Mouse (Mus musculus): Measurements from ENCODE around the gene Mbnl2. TPM values are rescaled to one million over a fixed set of nuclear protein-coding genes. Genes with fewer than 3 reads are reported as not detected.

The Mbnl2 gene
- total and polyA plus RNA-seq, 3 experiments, result 23.8 to 28.9 (median 23.9) TPM

- no peak overlapping the region for H3K4me2 ChIP-seq (ENCODE audit: insufficient read depth, low read depth, poor library complexity, severe bottlenecking)
- H3K9ac ChIP-seq (ENCODE audit: insufficient read depth, low read depth), result no peak overlapping the region
- in situ Hi-C loops (cut with MboI; ENCODE audit: low pct_ligation_motif_present, low pct_unique_long_range_greater_than_20kb, low sequenced_read_pairs) (no loop called here), dilution Hi-C loops (cut with MboI; ENCODE audit: extremely low pct_ligation_motif_present, extremely low pct_unique_long_range_greater_than_20kb, low sequenced_read_pairs) (no loop called here)
- H3K36me3 ChIP-seq (replicated peaks in 1 of 2; ENCODE audit: control insufficient read depth in 1 of 2, insufficient read depth in 1 of 2, low read length in 1 of 2), result peaks cover 19 to 60% of the 10 kb centered on the region in 2 experiments
- H3K27ac ChIP-seq (ENCODE audit: insufficient read depth, low read depth), result no peak overlapping the region
- H3K4me1 ChIP-seq (ENCODE audit: control insufficient read depth in 1 of 2, insufficient read depth in 2 of 2), result peaks cover 0 to 3% of the 10 kb centered on the region in 2 experiments; a peak in 1 of 4 replicates
- no peaks in the 10 kb centered on the region for H3K9me3 ChIP-seq (replicated peaks; ENCODE audit: low read length)
- DNase-seq (ENCODE audit: extremely low read depth), result no peak
- no peak overlapping the region for H3K4me3 ChIP-seq (replicated peaks in 1 of 3; ENCODE audit: low read depth in 2 of 3, low read length in 2 of 3, poor library complexity in 1 of 3)
- no peak for TF ChIP-seq ZMIZ1 (IDR thresholded peaks at IDR 0.05; ENCODE audit: low read depth, low read length)
- no peak for TF ChIP-seq UBTF (IDR thresholded peaks at IDR 0.05; ENCODE audit: low read depth, low read length)
- no peak for TF ChIP-seq RAD21 (IDR thresholded peaks at IDR 0.05; ENCODE audit: low read depth, low read length)
- TF ChIP-seq EP300 (IDR thresholded peaks at IDR 0.05; ENCODE audit: low read length), result no peak
- no peaks in the 10 kb centered on the region for H3K27me3 ChIP-seq (replicated peaks)
- 0 out of 2 replicates have a peak, but pooled peaks cover 4% of the 10 kb centered on the region for H3K79me2 ChIP-seq (replicated peaks; ENCODE audit: control insufficient read depth, extremely low read depth, insufficient read depth, poor library complexity, severe bottlenecking)
Observed at GRCm38 (mm10) chr14:120374786-120375185, 99.3 kb downstream of the Mbnl2 start.

GRCm38 (mm10) chr14:120377192-120377591 lies 101.7 kb downstream of the Mbnl2 start:
- no peak for TF ChIP-seq MAX (IDR thresholded peaks at IDR 0.05; ENCODE audit: low read length)
- no peak for TF ChIP-seq ELF1 (IDR thresholded peaks at IDR 0.05; ENCODE audit: low read depth, low read length)
- TF ChIP-seq HCFC1 (IDR thresholded peaks at IDR 0.05; ENCODE audit: low read depth, low read length), result no peak
- TF ChIP-seq ZNF384 (IDR thresholded peaks at IDR 0.05; ENCODE audit: low read depth, low read length), result no peak
- TF ChIP-seq UBTF (IDR thresholded peaks at IDR 0.05; ENCODE audit: low read depth, low read length), result no peak
- no peak for TF ChIP-seq CTCF (conservative IDR thresholded peaks at IDR 0.05 in 1 of 2, IDR thresholded peaks at IDR 0.05 in 1 of 2; ENCODE audit: low read depth in 2 of 2, low read length in 2 of 2)
- TF ChIP-seq GABPA (IDR thresholded peaks at IDR 0.05; ENCODE audit: insufficient replicate concordance, low read depth, low read length), result no peak
- TF ChIP-seq ZC3H11A (IDR thresholded peaks at IDR 0.05; ENCODE audit: low read depth, low read length), result no peak
- no peak for TF ChIP-seq E2F4 (IDR thresholded peaks at IDR 0.05; ENCODE audit: insufficient replicate concordance, low read depth, low read length)
- TF ChIP-seq TCF12 (IDR thresholded peaks at IDR 0.05; ENCODE audit: low read depth, low read length), result no peak
- TF ChIP-seq POLR2AphosphoS2 (IDR thresholded peaks at IDR 0.05; ENCODE audit: low read depth, low read length), result no peak
- TF ChIP-seq PAX5 (IDR thresholded peaks at IDR 0.05; ENCODE audit: low read length), result no peak
- no peak for TF ChIP-seq POLR2A (IDR thresholded peaks at IDR 0.05; ENCODE audit: low read depth, low read length)
- no peak for TF ChIP-seq SIN3A (IDR thresholded peaks at IDR 0.05; ENCODE audit: low read length)
- TF ChIP-seq USF1 (IDR thresholded peaks at IDR 0.05; ENCODE audit: low read depth, low read length), result no peak
- no peak for TF ChIP-seq ZMIZ1 (IDR thresholded peaks at IDR 0.05; ENCODE audit: low read depth, low read length)
- TF ChIP-seq JUN (IDR thresholded peaks at IDR 0.05; ENCODE audit: insufficient read depth, low read depth, low read length), result no peak
- no peak for TF ChIP-seq JUND (conservative IDR thresholded peaks at IDR 0.05; ENCODE audit: low read depth, low read length)
- dilution Hi-C loops (cut with MboI; ENCODE audit: extremely low pct_ligation_motif_present, extremely low pct_unique_long_range_greater_than_20kb, low sequenced_read_pairs), result no loop called here
- H3K27me3 ChIP-seq (replicated peaks), result no peaks in the 10 kb centered on the region
- H3K36me3 ChIP-seq (replicated peaks in 1 of 2; ENCODE audit: control insufficient read depth in 1 of 2, insufficient read depth in 1 of 2, low read length in 1 of 2), result peaks cover 34 to 72% of the 10 kb centered on the region in 2 experiments
- DNase-seq (ENCODE audit: extremely low read depth), result no peak
- H3K9me3 ChIP-seq (replicated peaks; ENCODE audit: low read length), result no peaks in the 10 kb centered on the region
- H3K4me1 ChIP-seq (ENCODE audit: control insufficient read depth in 1 of 2, insufficient read depth in 2 of 2), result peaks cover 0 to 3% of the 10 kb centered on the region in 2 experiments; a peak in 1 of 4 replicates
- no peak overlapping the region for H3K9ac ChIP-seq (ENCODE audit: insufficient read depth, low read depth)
- no peaks in the 10 kb centered on the region for H3K79me2 ChIP-seq (replicated peaks; ENCODE audit: control insufficient read depth, extremely low read depth, insufficient read depth, poor library complexity, severe bottlenecking)
- H3K4me2 ChIP-seq (ENCODE audit: insufficient read depth, low read depth, poor library complexity, severe bottlenecking), result no peak overlapping the region
- no peak overlapping the region for H3K4me3 ChIP-seq (replicated peaks in 1 of 3; ENCODE audit: low read depth in 2 of 3, low read length in 2 of 3, poor library complexity in 1 of 3)
- in situ Hi-C loops (cut with MboI; ENCODE audit: low pct_ligation_motif_present, low pct_unique_long_range_greater_than_20kb, low sequenced_read_pairs), result no loop called here
- no peak overlapping the region for H3K27ac ChIP-seq (ENCODE audit: insufficient read depth, low read depth)

Data from CH12.LX (cell line).